Mouse (Mus musculus): ENCODE measurements around the gene Fndc3a.

- TF ChIP-seq CTCF (conservative IDR thresholded peaks at IDR 0.05; ENCODE audit: insufficient read depth, insufficient read length, low read depth, low read length) (no peak), POLR2A (IDR thresholded peaks at IDR 0.05; ENCODE audit: low read depth, low read length) (no peak)
Observed at GRCm38 (mm10) chr14:72691406-72691805, 18.4 kb downstream of the Fndc3a start.
